Mouse (Mus musculus) liver, embryonic 16.5 days (tissue): ENCODE data around the gene Pick1. TPM values are rescaled to one million over a fixed set of nuclear protein-coding genes. Genes with fewer than 3 reads are reported as not detected.

ENCODE experiments used
- ATAC-seq: fragments of 200-750 bp; cut with Nextera tagmentation; 2 replicates; pipeline ENCODE4 v1.8.0; 2017; ENCODE audit warnings: low read depth, mild to moderate bottlenecking, moderate number of reproducible peaks, moderate library complexity
- H3K27ac ChIP-seq: fragments of 300-500 bp; sonication (generic); 2 replicates; pipeline ENCODE4 v1.5.1; 2014; ENCODE audit warnings: mild to moderate bottlenecking, low read length
- H3K27me3 ChIP-seq: fragments of 300-500 bp; sonication (generic); 2 replicates; pipeline ENCODE4 v1.6.1; 2014; ENCODE audit warnings: low read depth, low read length, mixed read lengths; ENCODE audit not compliant: control insufficient read depth, insufficient read depth
- H3K36me3 ChIP-seq: fragments of 300-500 bp; sonication (generic); 2 replicates; pipeline ENCODE4 v1.6.1; 2014; ENCODE audit warnings: mild to moderate bottlenecking; ENCODE audit not compliant: control insufficient read depth, insufficient read depth
- H3K4me1 ChIP-seq: fragments of 300-500 bp; sonication (generic); 2 replicates; pipeline ENCODE4 v1.6.1; 2014; ENCODE audit warnings: low read depth, low read length, mixed read lengths; ENCODE audit not compliant: control insufficient read depth
- H3K4me2 ChIP-seq: fragments of 300-500 bp; sonication (generic); 2 replicates; pipeline ENCODE4 v1.6.1; 2014; ENCODE audit warnings: low read depth, low read length, mixed read lengths
- H3K4me3 ChIP-seq: fragments of 300-500 bp; sonication (generic); 2 replicates; pipeline ENCODE4 v1.5.1; 2014; ENCODE audit warnings: low read depth, mild to moderate bottlenecking, low read length
- H3K9ac ChIP-seq: fragments of 300-500 bp; sonication (generic); 2 replicates; pipeline ENCODE4 v1.6.1; 2014; ENCODE audit warnings: low read depth, low read length
- H3K9me3 ChIP-seq: fragments of 300-500 bp; sonication (generic); replicated peaks from 2 replicates; pipeline ENCODE4 v1.6.1; 2016; ENCODE audit warnings: low read length; ENCODE audit not compliant: control insufficient read depth
- WGBS: fragments of 180-500 bp; shearing (Covaris S2); extraction: QIAGEN DNeasy Blood & Tissue Kit; methylation state at CpG from one replicate; pipeline ENCODE4 v1.1.7; 2014; ENCODE audit not compliant: insufficient replicate concordance; 5-methylcytosine and 5-hydroxymethylcytosine counted together
- polyA plus RNA-seq: library from polyadenylated mRNA; unstranded; fragments of >200 nt; fragmentation: Nextera tagmentation; extraction: Ambion mirVana; gene quantifications from 2 replicates; pipeline ENCODE4 v1.2.1, GENCODE M21; 2015

Pick1 gene
- polyA plus RNA-seq, 1 experiment from 2014 or later: 13.1 TPM

GRCm38 (mm10) chr15:79270317-79271123 lies 41.5 kb downstream of the Pick1 start:
- Histone ChIP-seq H3K4me2 (peak overlapping the region; percentile 61), H3K9ac (no peak overlapping the region), H3K36me3 (no peaks in the 10 kb centered on the region), H3K27ac (no peak overlapping the region), H3K4me1 (peaks cover 7% of the 10 kb centered on the region), H3K9me3 (no peaks in the 10 kb centered on the region), H3K27me3 (no peaks in the 10 kb centered on the region), H3K4me3 (peak overlapping the region; percentile 34)
- WGBS: 3% methylated on average over 33 of the region's 33 CpGs
- ATAC-seq: no peak

GRCm38 (mm10) chr15:79271124-79271746 lies 42.3 kb downstream of the Pick1 start:
- peak overlapping the region; percentile 34; the same call in 1 of the 2 replicates for H3K4me3 ChIP-seq
- H3K4me2 ChIP-seq: peak overlapping the region; percentile 61
- WGBS: 17% methylated on average over 17 of the region's 17 CpGs
- peaks cover 7% of the 10 kb centered on the region for H3K4me1 ChIP-seq
- H3K27me3 ChIP-seq: no peaks in the 10 kb centered on the region
- no peaks in the 10 kb centered on the region for H3K9me3 ChIP-seq
- H3K9ac ChIP-seq: no peak overlapping the region
- no peak for ATAC-seq
- no peak overlapping the region for H3K27ac ChIP-seq
- H3K36me3 ChIP-seq: no peaks in the 10 kb centered on the region

- peaks cover 7% of the 10 kb centered on the region for H3K4me1 ChIP-seq
- WGBS: 46% methylated on average over 10 of the region's 10 CpGs
- no peaks in the 10 kb centered on the region for H3K27me3 ChIP-seq
- no peak overlapping the region for H3K4me2 ChIP-seq
- H3K4me3 ChIP-seq: no peak overlapping the region
- no peaks in the 10 kb centered on the region for H3K9me3 ChIP-seq
- no peak for ATAC-seq
- H3K27ac ChIP-seq: no peak overlapping the region
- no peak overlapping the region for H3K9ac ChIP-seq
- no peaks in the 10 kb centered on the region for H3K36me3 ChIP-seq
Observed at GRCm38 (mm10) chr15:79273020-79273419, 44.0 kb downstream of the Pick1 start.

GRCm38 (mm10) chr15:79277728-79278127 lies 48.8 kb downstream of the Pick1 start:
- Histone ChIP-seq H3K9me3 (no peaks in the 10 kb centered on the region), H3K9ac (no peak overlapping the region), H3K4me3 (no peak overlapping the region), H3K4me1 (peaks cover 12% of the 10 kb centered on the region), H3K27ac (no peak overlapping the region), H3K36me3 (no peaks in the 10 kb centered on the region), H3K27me3 (no peaks in the 10 kb centered on the region), H3K4me2 (no peak overlapping the region)
- ATAC-seq: no peak
- 59% methylated on average over 10 of the region's 10 CpGs for WGBS

GRCm38 (mm10) chr15:79280209-79280608 lies 51.2 kb downstream of the Pick1 start:
- no peak overlapping the region for H3K27ac ChIP-seq
- H3K9ac ChIP-seq: no peak overlapping the region
- no peaks in the 10 kb centered on the region for H3K27me3 ChIP-seq
- peaks cover 12% of the 10 kb centered on the region for H3K4me1 ChIP-seq
- no peak for ATAC-seq
- WGBS: 26% methylated on average over 6 of the region's 6 CpGs
- no peak overlapping the region for H3K4me2 ChIP-seq
- H3K36me3 ChIP-seq: no peaks in the 10 kb centered on the region
- H3K4me3 ChIP-seq: no peak overlapping the region
- H3K9me3 ChIP-seq: no peaks in the 10 kb centered on the region

- Histone ChIP-seq H3K4me2 (no peak overlapping the region; the same call in 1 of the 2 replicates), H3K9ac (no peak overlapping the region)
- WGBS: 33% methylated on average over 5 of the region's 5 CpGs
Observed at GRCm38 (mm10) chr15:79280850-79281249, 51.9 kb downstream of the Pick1 start.

GRCm38 (mm10) chr15:79281389-79281788 lies 52.4 kb downstream of the Pick1 start:
- Histone ChIP-seq H3K9me3 (no peaks in the 10 kb centered on the region), H3K9ac (no peak overlapping the region), H3K36me3 (no peaks in the 10 kb centered on the region), H3K4me2 (no peak overlapping the region), H3K4me3 (no peak overlapping the region), H3K4me1 (peaks cover 12% of the 10 kb centered on the region), H3K27ac (peak overlapping the region; percentile 65), H3K27me3 (no peaks in the 10 kb centered on the region)
- ATAC-seq: peak; percentile 76
- WGBS: 23% methylated on average over 1 of the region's 1 CpGs

More at GRCm38 (mm10) chr15:79280850-79281249, 51.9 kb downstream of the Pick1 start:
- Histone ChIP-seq H3K9me3 (no peaks in the 10 kb centered on the region), H3K27me3 (no peaks in the 10 kb centered on the region), H3K36me3 (no peaks in the 10 kb centered on the region), H3K27ac (peak overlapping the region; percentile 22; the same call in 1 of the 2 replicates), H3K4me1 (peaks cover 12% of the 10 kb centered on the region), H3K4me3 (no peak overlapping the region)
- no peak for ATAC-seq

GRCm38 (mm10) chr15:79282434-79282833 lies 53.5 kb downstream of the Pick1 start:
- H3K9ac ChIP-seq: no peak overlapping the region
- no peaks in the 10 kb centered on the region for H3K36me3 ChIP-seq
- no peak for ATAC-seq
- no peaks in the 10 kb centered on the region for H3K27me3 ChIP-seq
- no peak overlapping the region for H3K4me2 ChIP-seq
- peaks cover 12% of the 10 kb centered on the region for H3K4me1 ChIP-seq
- H3K9me3 ChIP-seq: no peaks in the 10 kb centered on the region
- no peak overlapping the region for H3K27ac ChIP-seq
- 74% methylated on average over 5 of the region's 5 CpGs for WGBS
- no peak overlapping the region for H3K4me3 ChIP-seq

GRCm38 (mm10) chr15:79283371-79283770 lies 54.4 kb downstream of the Pick1 start:
- H3K4me3 ChIP-seq: no peak overlapping the region
- H3K36me3 ChIP-seq: no peaks in the 10 kb centered on the region
- no peak for ATAC-seq
- no peaks in the 10 kb centered on the region for H3K9me3 ChIP-seq
- H3K4me2 ChIP-seq: no peak overlapping the region
- 77% methylated on average over 4 of the region's 4 CpGs for WGBS
- no peaks in the 10 kb centered on the region for H3K27me3 ChIP-seq
- no peak overlapping the region for H3K27ac ChIP-seq
- peaks cover 12% of the 10 kb centered on the region for H3K4me1 ChIP-seq
- 0 out of 2 replicates have a peak overlapping the region, but pooled peaks have one; percentile 16 for H3K9ac ChIP-seq
